Mouse (Mus musculus): ENCODE results near the gene Pnkp. TPM values are rescaled to one million over a fixed set of nuclear protein-coding genes. Genes with fewer than 3 reads are reported as not detected.
A peak's percentile ranks its signal among the peaks of the same experiment; 100 is the strongest.

Gene Pnkp
- total RNA-seq, 2 experiments from 2014 or later = 33.1 to 36.3 TPM

GRCm38 (mm10) chr7:44850146-44850545, 6.8 kb upstream of the Pnkp start:
- DNase-seq (ENCODE audit: low spot score in 2 of 2) = peak; percentile 72 to 78
- TF ChIP-seq CTCF (conservative IDR thresholded peaks at IDR 0.05) = peak; percentile 31; the same call in 1 of the 2 replicates
- H3K4me3 ChIP-seq = peak overlapping the region; percentile 76
- H3K27ac ChIP-seq = peak overlapping the region; percentile 99

- no peak for TF ChIP-seq CTCF (conservative IDR thresholded peaks at IDR 0.05)
- no peak for DNase-seq (ENCODE audit: low spot score in 2 of 2)
- Histone ChIP-seq H3K27ac (peak overlapping the region; percentile 99), H3K4me3 (peak overlapping the region; percentile 76)
Measured at GRCm38 (mm10) chr7:44850789-44851624, 5.9 kb upstream of the Pnkp start.

DNA sequence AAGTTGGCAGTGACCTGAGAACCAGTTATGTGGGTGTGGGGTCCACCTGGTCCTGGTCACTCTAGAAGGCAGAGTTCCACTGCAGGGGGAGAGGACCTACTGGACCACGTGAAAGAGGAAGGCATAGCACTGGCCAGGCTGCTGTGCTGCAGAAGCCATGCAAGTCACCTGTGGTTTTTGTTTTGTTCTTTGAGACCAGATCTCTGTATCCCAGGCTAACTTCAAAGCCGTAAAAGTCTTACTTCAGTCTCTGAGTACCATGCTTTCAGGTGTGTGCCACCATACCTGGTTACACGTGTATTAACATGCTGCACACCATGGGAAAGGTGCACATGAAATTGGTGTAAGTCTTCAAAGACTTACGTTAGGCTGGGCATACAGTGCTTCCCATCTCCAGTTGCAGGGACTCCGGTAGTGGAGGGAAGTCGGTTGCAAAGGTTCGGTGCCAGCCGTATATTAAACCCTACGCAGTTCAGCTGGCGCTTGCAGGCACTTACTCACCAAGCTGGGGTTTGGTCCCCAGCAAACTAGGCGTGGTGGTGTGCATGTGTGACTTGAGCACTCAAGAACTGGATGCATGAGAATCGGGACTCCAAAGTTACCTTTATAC, 5.2 kb upstream of the Pnkp start:
- DNase-seq (ENCODE audit: low spot score in 2 of 2) = no peak
- Histone ChIP-seq H3K4me3 (no peak overlapping the region), H3K27ac (peak overlapping the region; percentile 99)
- TF ChIP-seq CTCF (conservative IDR thresholded peaks at IDR 0.05) = no peak

- Histone ChIP-seq H3K4me3 (no peak overlapping the region), H3K27ac (no peak overlapping the region)
- TF ChIP-seq CTCF (conservative IDR thresholded peaks at IDR 0.05) = no peak
- DNase-seq (ENCODE audit: low spot score in 2 of 2) = no peak
Measured at GRCm38 (mm10) chr7:44852259-44853027, 4.5 kb upstream of the Pnkp start.

- H3K4me3 ChIP-seq = no peak overlapping the region
- DNase-seq (ENCODE audit: low spot score in 2 of 2) = no peak
- H3K27ac ChIP-seq = peak overlapping the region; percentile 94; the same call in 1 of the 2 replicates
- TF ChIP-seq CTCF (conservative IDR thresholded peaks at IDR 0.05) = no peak
Measured at GRCm38 (mm10) chr7:44853065-44853464, 3.9 kb upstream of the Pnkp start.

DNA sequence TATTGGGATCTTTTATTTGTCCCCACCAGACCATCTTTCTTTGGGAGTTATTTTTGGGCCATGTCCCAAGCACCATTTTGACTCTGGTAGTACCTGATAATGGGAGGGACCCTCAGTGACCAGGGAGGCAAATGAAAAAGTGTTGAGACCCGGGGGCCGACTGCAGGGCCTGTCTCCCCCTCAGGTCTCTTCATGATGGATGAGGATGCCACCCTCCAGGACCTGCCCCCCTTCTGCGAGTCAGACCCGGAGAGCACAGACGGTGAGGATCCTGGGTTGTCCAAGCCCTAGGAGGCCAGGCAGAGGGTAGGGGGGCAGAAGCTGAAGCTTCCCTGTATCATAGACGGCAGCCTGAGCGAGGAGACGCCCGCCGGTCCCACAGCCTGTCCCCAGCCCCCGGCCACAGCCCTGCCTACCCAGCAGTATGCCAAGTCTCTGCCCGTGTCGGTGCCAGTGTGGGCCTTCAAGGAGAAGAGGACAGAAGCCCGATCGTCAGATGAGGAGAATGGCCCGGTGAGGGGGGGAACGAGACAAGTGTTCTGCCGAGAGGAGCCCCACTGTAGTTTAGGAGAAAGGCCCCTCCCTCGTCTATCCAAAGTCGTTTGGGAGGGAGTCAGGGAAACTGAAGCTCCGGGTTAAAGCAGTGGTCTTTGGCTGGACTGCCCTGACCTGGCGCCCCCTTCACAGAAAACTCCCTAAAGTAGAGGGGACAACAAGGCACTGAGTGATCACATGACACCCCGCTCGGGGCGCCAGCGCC, 3.2 kb upstream of the Pnkp start:
- no peak for TF ChIP-seq CTCF (conservative IDR thresholded peaks at IDR 0.05)
- Histone ChIP-seq H3K27ac (peak overlapping the region; percentile 94), H3K4me3 (peak overlapping the region; percentile 65)
- no peak for DNase-seq (ENCODE audit: low spot score in 2 of 2)

DNA sequence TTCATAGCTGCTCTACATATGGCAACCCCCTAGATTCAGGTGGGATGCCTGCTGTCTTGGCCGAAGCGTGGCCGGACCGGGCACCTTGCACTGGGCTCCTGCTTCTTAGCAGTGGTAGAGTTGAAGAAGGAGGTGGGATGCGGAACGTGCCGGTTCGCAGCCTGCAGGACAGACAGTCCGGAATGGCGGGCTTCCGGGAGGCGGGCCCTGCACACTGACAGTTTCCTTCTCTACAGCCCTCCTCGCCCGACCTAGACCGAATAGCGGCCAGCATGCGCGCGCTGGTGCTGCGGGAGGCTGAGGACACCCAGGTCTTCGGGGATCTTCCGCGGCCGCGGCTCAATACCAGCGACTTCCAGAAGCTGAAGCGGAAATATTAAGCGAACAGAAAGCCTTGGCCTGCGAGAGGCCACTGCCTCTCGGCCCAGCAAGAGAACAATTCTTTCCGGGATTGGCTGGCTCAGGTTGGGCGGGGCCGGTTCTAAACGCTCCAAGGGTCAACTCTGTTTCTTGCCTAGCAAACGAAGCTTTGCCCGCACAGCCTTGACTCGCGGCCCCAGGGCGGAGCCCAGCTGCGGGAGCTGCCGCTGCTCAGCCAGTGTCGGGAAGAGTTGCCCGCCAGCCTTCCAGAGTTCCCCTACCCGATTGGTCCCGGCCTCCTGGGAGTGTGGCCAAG, 2.4 kb upstream of the Pnkp start:
- peak; percentile 72 to 73 for DNase-seq (ENCODE audit: low spot score in 2 of 2)
- Histone ChIP-seq H3K27ac (peak overlapping the region; percentile 94), H3K4me3 (peak overlapping the region; percentile 65)
- no peak for TF ChIP-seq CTCF (conservative IDR thresholded peaks at IDR 0.05)

- Histone ChIP-seq H3K27ac (peak overlapping the region; percentile 94), H3K4me3 (peak overlapping the region; percentile 65)
- TF ChIP-seq CTCF (conservative IDR thresholded peaks at IDR 0.05) = peak; percentile 61
- DNase-seq (ENCODE audit: low spot score in 2 of 2) = no peak
Measured at GRCm38 (mm10) chr7:44855036-44855435, 1.9 kb upstream of the Pnkp start.

DNA sequence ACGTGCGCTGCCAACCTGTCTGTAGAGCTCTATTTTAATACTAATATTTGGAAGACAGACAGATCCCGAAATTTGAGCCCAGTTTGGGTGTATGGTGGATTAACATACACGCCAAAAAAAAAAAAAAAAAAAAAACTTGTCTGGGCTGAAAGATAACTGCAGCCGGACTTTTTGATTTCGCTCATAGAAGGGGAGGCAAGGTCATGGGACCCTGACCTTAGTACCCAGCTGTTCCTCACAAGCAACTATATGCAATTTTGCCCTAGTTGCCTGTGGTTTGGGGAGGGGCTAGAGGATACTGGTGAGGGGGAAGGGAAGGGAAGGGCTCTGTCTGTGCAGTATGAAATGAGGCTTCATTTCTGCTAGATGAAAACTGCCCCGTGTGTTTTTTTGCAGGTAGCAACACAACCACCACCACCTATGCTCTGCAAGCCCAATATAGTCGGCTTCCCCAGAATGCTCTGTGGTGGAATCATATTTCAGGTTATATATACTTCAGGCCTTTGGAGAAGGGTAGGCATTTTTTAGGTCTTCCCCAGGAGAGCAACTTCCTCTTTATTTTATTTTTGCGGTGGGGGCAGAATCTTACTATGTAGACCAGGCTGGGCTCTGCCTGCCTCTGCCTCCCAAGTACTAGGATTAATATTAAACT, 548 bp upstream of the Pnkp start:
- peak overlapping the region; percentile 92 for H3K27ac ChIP-seq
- DNase-seq (ENCODE audit: low spot score in 2 of 2) = no peak
- no peak for TF ChIP-seq CTCF (conservative IDR thresholded peaks at IDR 0.05)
- peak overlapping the region; percentile 94 for H3K4me3 ChIP-seq

GRCm38 (mm10) chr7:44857905-44858304, 966 bp downstream of the Pnkp start:
- no peak for DNase-seq (ENCODE audit: low spot score in 2 of 2)
- Histone ChIP-seq H3K4me3 (peak overlapping the region; percentile 94), H3K27ac (peak overlapping the region; percentile 92)
- no peak for TF ChIP-seq CTCF (conservative IDR thresholded peaks at IDR 0.05)

- H3K27ac ChIP-seq = no peak overlapping the region
- no peak for TF ChIP-seq CTCF (conservative IDR thresholded peaks at IDR 0.05)
Measured at GRCm38 (mm10) chr7:44859896-44860295, 3.0 kb downstream of the Pnkp start.

More at GRCm38 (mm10) chr7:44859896-44860295, 3.0 kb downstream of the Pnkp start:
- H3K4me3 ChIP-seq = no peak overlapping the region
- DNase-seq (ENCODE audit: low spot score in 2 of 2) = no peak

Data from layer of hippocampus, adult 2 months (tissue).